Mouse (Mus musculus) cerebellum, adult 2 months (tissue): ENCODE measurements at regions not wholly inside any gene's neighbourhood (a gene's known extent, or its start where the extent isn't known, plus 50 kb on each side); places are given as distances from the start of the nearest gene placed in this dataset.

Experiments
- DNase-seq, 2 experiments: peaks; one replicate each; pipeline ENCODE4 v3.0.0; 2021
- H3K27ac ChIP-seq: fragments of 200-500 bp; 2 replicates; pipeline ENCODE4 v1.5.1; 2012; ENCODE audit warnings: low read length, control low read depth, inconsistent platforms; ENCODE audit not compliant: insufficient read depth
- H3K27me3 ChIP-seq: fragments of 200-500 bp; 2 replicates; pipeline ENCODE4 v1.6.1; 2012; ENCODE audit warnings: inconsistent platforms, mild to moderate bottlenecking, low read length, moderate library complexity; ENCODE audit not compliant: control insufficient read depth, insufficient read depth
- H3K4me1 ChIP-seq: fragments of 200-500 bp; 2 replicates; pipeline ENCODE4 v1.6.1; 2011; ENCODE audit warnings: low read length; ENCODE audit not compliant: control insufficient read depth, insufficient read depth
- H3K4me3 ChIP-seq: fragments of 200-500 bp; replicated peaks from 2 replicates; pipeline ENCODE3; 2011; ENCODE audit warnings: mild to moderate bottlenecking, low read depth, low read length, control low read depth; ENCODE audit not compliant: insufficient read depth
- CTCF ChIP-seq: fragments of 200-500 bp; IDR thresholded peaks from 2 replicates; pipeline ENCODE4 v1.5.1; 2011; ENCODE audit warnings: low read depth, mild to moderate bottlenecking, control low read depth, low read length, moderate library complexity, borderline replicate concordance; ENCODE audit not compliant: insufficient read depth
- POLR2A ChIP-seq: fragments of 200-500 bp; IDR thresholded peaks from 2 replicates; pipeline ENCODE4 v1.6.1; 2011; ENCODE audit warnings: low read length, control low read depth, borderline replicate concordance; ENCODE audit not compliant: insufficient read depth
- WGBS: fragments of 180-500 bp; shearing (Covaris S2); methylation state at CpG from one replicate; pipeline ENCODE4 v1.1.7; 2018; 5-methylcytosine and 5-hydroxymethylcytosine counted together

DNA sequence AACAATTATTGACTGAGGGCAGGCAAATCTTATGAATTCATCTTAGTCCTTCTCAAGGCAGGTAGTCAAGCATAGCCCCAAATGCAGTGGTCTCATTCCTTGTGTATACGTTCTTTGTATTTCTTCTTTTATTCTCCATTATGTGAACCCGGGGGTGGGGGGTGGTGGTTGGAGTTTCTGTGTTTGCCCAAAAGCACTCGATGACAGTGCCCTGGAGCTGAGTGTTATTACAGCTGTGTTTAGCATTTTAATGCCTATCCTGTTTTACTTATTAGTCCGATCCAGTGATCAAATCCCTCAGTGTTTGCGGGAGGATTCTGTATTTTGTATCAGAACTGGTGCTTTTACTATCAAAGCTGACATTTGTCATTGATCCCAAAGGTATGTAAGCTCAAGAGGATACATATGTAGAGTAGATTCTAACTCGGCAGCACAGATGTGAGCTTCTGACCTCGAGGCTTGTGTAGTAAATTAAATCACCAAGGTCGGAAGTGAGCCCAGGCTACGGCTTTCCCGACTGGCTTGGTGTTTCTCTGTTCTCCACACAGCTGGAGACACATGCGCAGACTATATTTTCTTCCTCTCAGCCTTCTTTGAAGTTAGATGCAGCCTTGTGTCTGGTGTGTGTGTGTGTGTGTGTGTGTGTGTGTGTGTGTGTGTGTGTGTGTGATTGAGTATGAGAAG, 203.0 kb downstream of the Csl start:
- Histone ChIP-seq H3K27me3 (no peaks in the 10 kb centered on the region; the same call in 1 of the 2 replicates), H3K4me3 (no peak overlapping the region), H3K4me1 (no peaks in the 10 kb centered on the region), H3K27ac (no peak overlapping the region)
- 87% methylated on average over 11 of the region's 11 CpGs for WGBS
- no peak for TF ChIP-seq CTCF
- no peak for TF ChIP-seq POLR2A
- DNase-seq, result no peak

DNA sequence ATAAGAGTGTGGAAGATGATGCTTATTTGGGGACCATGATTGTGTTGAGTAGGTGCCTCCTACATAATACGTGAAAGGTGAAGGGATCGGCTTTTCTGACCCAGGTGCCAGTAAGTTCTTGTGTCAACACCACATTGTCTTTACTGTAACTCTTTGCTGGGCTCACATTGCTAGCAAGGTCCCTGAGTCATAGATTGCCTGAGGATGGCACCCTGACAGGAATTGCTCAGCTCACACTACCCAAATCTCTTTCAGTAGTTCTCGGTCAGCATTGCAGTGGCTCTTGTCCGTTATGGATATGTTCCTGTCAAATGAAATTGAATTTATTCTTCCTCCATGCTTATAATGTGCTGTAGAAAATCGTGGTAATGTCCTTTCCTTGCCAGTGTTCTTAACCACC, 200.8 kb downstream of the Csl start:
- no peak overlapping the region for H3K4me3 ChIP-seq
- no peak overlapping the region for H3K27ac ChIP-seq
- no peak for DNase-seq
- H3K4me1 ChIP-seq, result no peaks in the 10 kb centered on the region
- WGBS, result 86% methylated on average over 5 of the region's 5 CpGs
- H3K27me3 ChIP-seq, result no peaks in the 10 kb centered on the region; the same call in 1 of the 2 replicates
- TF ChIP-seq POLR2A, result no peak
- no peak for TF ChIP-seq CTCF

DNA sequence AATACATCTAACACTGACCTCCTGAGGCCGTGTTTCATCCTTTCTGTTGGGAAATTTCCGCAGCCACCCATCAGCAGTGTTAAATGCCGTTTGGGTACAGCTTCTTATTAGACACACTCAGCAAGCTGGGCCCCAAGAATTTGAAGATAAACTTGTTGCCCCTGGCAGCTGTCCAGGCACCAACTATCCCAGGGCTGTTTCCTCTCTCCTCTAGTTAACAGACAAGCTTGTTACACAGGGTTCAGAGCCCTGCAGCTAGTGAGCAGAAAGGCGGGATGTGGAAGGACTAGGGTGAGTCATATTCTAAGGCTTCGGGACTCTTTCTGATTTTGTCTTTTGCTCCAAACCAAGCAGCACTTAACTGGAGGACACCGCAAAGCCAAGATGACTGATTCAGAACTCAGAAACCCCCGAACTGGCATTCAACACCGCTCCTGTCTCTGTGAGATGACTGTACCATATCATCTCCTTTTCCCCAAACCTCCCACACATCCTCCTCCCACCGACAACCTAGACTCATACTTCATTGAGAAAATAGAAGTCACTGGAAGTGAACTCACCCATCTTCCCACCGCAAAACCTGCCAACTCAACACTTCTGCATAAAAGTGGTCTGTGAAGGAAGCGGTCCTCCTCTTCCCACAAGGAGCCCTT, 198.2 kb downstream of the Csl start:
- Histone ChIP-seq H3K4me3 (no peak overlapping the region), H3K27ac (no peak overlapping the region), H3K27me3 (no peaks in the 10 kb centered on the region; the same call in 1 of the 2 replicates), H3K4me1 (no peaks in the 10 kb centered on the region)
- WGBS, result 89% methylated on average over 11 of the region's 11 CpGs
- DNase-seq, result no peak
- TF ChIP-seq CTCF (no peak), POLR2A (no peak)

DNA sequence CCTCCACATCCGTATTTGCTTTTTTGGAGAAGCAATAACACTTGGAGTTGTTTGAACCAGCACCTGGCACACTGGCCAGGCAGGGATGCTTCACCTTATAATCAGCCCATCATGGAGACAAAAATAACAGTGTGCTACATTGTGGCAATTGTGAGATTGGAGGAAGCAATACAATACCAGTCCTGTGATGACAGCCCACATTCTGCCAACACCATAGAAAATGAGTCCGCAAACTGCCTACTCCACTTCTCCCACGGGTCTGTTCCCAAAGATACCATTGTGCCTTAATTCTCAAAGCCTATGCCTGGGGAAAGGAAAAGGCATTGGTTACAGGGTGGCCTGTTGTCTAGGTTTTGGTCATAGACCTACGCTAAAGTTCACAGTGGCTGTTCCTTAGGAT, 194.9 kb downstream of the Csl start:
- Histone ChIP-seq H3K27me3 (no peaks in the 10 kb centered on the region; the same call in 1 of the 2 replicates), H3K4me3 (no peak overlapping the region), H3K4me1 (peaks cover 5% of the 10 kb centered on the region), H3K27ac (no peak overlapping the region)
- no peak for DNase-seq
- no peak for TF ChIP-seq POLR2A
- no peak for TF ChIP-seq CTCF
- WGBS, result 83% methylated on average over 4 of the region's 4 CpGs

- H3K27ac ChIP-seq, result no peak overlapping the region
- peaks cover 7% of the 10 kb centered on the region for H3K4me1 ChIP-seq
- 25% methylated on average over 5 of the region's 5 CpGs for WGBS
- TF ChIP-seq CTCF (no peak), POLR2A (no peak)
- DNase-seq, result peak in 1 of 2 experiments; percentile 10
- no peaks in the 10 kb centered on the region for H3K27me3 ChIP-seq
- no peak overlapping the region for H3K4me3 ChIP-seq
Observed at GRCm38 (mm10) chr10:99568424-99568823, 191.0 kb downstream of the Csl start.

DNA sequence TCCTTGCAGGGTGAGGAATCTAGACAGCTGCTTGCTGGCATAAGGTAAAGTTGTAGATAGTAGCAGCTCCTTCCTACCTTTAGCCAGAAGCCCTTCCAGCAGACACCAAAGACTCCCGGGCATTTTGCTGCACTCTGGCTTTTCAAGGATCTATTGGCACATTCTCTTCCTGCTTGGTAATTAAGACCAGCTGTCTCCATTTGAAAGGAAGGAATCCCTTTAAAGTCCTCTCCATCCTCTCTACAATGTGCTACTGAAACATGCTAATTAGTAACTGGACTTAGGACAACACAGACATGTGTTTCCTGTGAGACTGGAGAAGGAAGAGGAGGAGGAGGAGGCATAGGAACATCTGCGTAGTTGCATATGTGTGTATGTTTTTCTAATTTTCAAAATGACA, 189.3 kb downstream of the Csl start:
- no peak overlapping the region for H3K4me3 ChIP-seq
- DNase-seq, result peak in 1 of 2 experiments; percentile 12
- WGBS, result 39% methylated on average over 2 of the region's 2 CpGs
- no peaks in the 10 kb centered on the region for H3K27me3 ChIP-seq
- TF ChIP-seq CTCF (no peak), POLR2A (no peak)
- H3K27ac ChIP-seq, result no peak overlapping the region
- peaks cover 7% of the 10 kb centered on the region for H3K4me1 ChIP-seq

- no peaks in the 10 kb centered on the region for H3K27me3 ChIP-seq
- H3K27ac ChIP-seq, result no peak overlapping the region
- no peak for TF ChIP-seq CTCF
- TF ChIP-seq POLR2A, result no peak
- 64% methylated on average over 14 of the region's 14 CpGs for WGBS
- H3K4me3 ChIP-seq, result no peak overlapping the region
- DNase-seq, result no peak
- peaks cover 2% of the 10 kb centered on the region; the same call in 1 of the 2 replicates for H3K4me1 ChIP-seq
Observed at GRCm38 (mm10) chr10:99573997-99574396, 185.5 kb downstream of the Csl start.

- H3K4me1 ChIP-seq, result no peaks in the 10 kb centered on the region; the same call in 1 of the 2 replicates
- no peak overlapping the region for H3K27ac ChIP-seq
- DNase-seq, result no peak
- no peak overlapping the region for H3K4me3 ChIP-seq
- 88% methylated on average over 7 of the region's 7 CpGs for WGBS
- TF ChIP-seq CTCF, result no peak
- TF ChIP-seq POLR2A, result no peak
- H3K27me3 ChIP-seq, result no peaks in the 10 kb centered on the region
Observed at GRCm38 (mm10) chr10:99575294-99575693, 184.2 kb downstream of the Csl start.
